Mouse (Mus musculus) frontal cortex, postnatal 14 days (tissue): ENCODE results near the gene Insc.

Source experiments
- DNase-seq, 2 experiments: peaks; one replicate each; pipeline ENCODE4 v3.0.0; 2022; ENCODE audit warnings: low spot score in 2 of 2

Gene Insc

DNA sequence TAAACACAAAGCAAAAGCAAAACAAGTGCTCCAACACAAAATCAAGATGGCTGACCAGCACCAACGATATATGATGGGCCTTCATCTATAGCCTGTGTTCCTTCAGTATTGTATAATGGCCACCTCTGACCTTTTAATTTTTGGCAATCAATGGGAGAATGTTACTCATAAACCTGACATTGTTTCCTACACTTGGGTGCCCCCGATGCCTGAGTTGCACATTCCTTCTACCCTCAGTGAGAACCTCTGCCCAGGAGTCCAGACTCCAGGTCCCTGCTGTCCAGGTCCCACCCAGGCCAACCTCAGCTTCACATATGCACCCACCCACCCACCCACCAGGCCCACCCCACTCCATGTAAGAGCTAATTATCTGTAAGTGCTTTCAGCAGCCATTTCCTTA lies 79.2 kb downstream of the Insc start:
- no peak for DNase-seq

DNA sequence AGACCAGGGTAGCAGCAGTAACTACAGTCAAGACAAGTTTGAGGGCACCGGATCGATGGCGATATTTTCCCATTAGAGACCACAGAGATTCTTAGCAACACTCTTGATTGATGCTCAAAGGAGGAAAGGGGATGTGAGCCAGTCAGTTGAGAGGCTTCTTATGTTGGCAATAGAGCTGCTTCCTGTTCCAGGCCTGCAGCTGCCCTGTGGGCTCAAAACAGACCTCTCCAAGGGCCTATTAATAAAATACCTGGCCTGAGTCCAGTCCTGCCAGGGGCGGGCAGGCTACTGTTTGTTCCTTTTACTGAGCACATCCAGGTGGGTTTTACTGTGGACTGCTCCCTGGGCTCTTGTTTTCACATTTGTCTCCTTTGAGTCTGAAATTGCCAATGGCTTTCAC lies 83.9 kb downstream of the Insc start:
- DNase-seq: no peak

DNA sequence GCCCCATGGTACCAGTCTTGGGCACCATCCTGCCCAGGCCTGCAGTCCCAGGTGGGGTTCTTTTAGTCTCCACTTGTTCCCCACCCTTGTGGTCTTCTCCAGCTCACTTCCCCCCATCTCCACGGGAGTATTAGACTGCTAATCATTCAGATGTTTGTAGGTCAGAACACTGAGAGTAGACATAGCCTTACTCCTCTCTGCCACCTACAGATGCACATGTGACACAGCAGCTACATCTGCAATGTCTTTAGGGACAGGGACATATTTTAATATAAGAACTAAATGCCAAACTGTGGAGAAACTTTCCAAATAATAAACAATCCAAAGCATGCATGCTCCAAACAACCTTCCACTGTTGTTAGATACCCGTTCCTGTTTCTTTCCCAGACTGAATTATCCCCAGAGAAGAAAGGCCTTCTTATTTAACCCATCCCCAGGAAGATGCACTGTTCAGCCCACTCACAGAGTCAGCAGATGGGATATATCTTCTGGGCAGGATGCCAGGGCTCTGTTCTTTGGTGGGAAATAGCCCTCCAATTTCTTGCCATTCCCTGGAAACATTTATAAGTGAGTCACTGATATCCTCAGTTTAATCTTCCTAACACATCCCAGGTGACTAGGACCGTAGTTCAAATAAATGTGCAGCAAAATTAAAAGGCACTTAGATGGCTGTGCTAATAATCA lies 88.9 kb downstream of the Insc start:
- no peak for DNase-seq

DNA sequence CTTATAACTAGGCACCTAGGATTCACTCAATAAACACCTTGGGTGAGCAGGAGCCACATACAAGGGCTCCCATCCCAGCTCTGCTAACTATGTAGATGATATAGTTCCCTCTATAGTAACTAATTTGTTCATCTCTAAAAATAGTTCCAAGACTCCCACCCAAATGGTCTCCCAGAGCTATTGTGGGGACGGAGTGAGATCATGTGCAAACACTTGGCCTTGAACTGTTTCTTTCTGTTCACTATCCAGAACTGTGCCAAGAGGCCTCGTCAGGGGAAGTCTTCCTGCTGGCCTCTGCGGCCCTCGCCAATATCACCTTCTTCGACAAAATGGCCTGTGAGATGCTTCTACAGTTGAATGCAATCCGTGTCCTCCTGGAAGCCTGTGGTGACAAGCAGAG lies 91.0 kb downstream of the Insc start:
- no peak for DNase-seq

DNA sequence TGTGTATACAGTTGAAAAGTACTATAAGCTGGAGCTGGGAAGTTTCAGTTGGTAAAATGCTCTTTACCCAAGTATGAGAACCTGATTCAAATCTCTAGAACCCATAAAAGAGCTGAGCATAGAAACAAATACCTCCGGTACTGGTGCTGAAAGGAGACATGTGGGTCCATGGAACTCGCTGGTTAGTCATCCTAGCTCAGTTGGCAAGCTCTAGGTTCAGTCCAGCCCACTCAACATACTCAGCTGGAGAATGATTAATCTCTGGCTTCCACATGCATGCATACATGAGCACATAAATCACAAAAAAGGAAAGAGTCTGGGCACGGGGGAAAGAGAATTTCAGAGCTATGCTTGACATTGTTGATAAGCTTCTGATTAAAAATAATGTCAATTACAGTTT lies 93.8 kb downstream of the Insc start:
- no peak for DNase-seq

DNA sequence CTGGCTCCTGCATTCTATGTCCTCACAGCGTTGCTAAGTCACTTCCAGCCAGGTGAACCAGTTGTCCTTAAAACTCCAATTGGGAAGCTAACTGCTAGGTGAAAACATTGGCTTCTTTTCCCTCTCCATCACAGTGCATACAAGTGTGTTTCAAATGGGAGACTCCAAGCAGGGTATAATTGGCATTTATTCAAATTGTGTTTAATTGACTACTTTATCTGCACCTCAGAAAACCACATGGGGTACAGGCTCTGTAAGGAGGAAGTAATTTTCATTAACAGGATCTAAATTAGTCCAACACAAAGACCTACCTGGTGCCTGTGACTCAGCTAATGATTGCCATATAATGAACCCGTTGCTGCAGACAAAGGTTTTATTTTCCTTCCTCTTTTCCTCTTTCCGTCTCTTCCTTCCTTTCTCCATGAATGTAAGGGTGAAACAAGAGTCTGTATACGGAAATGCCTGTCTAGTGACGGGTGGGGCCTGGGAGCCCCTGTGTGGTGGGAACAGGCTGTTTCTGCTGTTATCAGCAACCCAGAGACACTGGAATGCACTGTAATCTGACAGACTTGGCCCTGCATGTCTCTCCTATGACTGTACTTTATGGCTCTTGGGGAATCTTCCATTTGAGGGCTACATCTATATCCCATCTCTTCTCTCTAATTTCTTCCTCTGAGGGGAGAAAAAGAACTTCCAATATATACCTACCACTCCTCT lies 96.7 kb downstream of the Insc start:
- no peak for DNase-seq

DNA sequence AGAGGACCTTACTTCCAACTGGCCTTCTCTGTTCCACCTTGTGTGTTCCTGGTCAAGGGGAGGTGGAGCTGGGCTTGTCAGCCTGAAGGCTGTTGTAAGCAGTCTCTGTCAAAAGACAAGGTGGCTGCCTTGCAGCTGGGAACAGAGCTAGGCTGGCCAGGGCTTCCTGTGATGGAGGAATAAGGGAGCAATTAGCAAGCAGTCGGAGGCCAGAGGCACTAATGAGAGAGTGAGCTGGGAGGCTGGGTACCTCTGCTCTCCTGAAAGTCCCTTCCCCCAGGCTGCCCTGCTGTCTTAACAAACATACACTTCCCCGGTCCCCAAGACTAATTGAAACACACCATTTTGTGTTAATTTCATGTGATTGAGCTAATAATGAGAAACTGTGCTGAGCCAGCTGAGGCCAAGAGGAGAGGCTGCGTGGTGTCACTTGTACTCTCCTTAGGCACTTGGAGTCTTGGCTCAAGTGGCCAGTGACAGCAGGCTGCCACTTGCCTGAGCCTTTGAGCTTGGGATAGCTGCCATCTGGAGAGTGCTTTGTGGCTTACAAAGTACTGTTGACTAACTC lies 99.2 kb downstream of the Insc start:
- DNase-seq: no peak

DNA sequence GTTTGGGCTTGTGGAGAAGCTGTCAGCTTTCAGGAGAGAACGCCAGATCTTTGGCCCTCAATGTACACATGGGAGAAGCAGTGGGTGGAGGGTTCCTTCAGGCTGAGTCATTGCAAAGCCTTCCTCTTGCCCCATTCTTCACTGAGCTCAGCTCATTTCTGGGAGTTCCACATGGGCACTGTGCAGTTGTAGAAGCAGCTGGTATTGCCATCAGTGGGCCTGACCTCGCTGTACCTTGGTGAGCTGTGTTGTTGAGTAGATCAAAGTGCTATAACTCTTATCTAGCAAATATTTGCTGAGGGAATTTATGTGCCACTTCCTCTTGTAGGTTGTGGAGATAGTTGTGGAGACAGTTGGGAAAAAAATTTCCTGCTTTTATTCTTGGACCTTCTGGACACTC lies 103.7 kb downstream of the Insc start:
- no peak for DNase-seq

DNA sequence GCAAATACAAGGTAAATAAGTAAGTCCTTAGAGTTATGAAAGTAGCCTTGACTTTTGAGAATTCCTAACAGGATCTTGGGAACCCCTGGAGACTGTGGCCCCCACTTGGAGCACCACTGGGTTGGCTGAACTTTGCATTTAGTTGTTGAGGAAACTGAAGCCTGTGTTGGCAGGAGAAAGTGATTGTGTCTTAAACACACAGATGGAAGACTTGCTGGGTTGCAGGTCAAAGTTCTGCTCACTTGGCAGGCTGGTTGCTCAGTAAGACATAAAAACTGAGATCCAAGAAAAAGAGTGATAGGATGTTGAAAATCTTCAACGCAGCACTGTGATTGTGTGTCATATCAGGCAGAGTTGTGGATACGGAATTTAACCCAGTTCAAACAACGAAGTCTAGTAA lies 108.9 kb downstream of the Insc start:
- DNase-seq: no peak

DNA sequence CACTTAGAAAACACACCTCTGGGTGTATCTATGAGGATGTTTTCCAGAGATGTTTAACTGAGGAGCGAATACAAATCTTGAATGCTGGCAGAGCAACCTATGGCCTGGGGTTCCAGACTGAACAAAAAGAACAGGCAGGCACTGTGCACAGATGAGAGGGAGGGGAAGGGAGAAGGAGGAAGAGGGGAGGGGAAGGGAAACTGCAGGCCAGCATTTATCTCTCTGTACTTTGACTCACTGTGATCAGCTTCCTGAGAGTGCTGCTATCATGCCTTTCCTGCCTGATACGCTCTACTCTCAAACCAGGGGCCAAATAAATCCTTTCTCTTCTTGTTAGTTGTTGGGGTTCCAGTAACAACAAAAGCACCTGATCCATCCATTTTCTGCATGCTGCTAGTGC lies 110.7 kb downstream of the Insc start:
- DNase-seq: no peak

DNA sequence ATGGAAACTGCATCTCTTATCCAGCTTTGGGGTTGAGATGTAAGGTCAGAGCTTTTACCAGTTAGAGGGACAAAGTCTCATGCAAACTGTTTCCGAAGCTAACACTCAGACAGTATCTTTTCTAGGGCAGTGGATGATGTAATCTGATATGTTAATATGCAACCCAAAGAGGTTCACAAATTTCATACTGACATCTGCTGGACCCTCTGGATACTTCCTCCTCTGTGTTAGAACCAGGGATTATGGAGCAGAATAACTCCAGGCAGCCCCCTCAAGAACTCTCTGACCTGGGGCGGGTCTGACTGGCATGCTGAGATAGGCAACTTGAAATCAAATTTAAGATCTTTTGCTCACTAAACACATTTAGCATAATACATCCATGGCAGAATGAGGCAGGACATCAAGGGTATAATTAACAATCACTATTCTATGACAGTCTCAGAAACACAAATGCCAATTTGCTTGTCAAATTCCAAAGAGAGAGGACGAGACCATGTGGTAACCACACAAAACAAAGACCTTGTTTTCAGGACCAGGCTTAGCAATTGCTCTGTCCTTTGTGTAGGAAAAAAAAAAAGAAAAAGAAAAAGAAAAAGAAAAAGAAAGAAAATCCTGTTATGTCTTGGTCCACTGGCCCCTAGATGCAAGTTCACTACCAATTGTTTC lies 117.5 kb downstream of the Insc start:
- DNase-seq: no peak

DNA sequence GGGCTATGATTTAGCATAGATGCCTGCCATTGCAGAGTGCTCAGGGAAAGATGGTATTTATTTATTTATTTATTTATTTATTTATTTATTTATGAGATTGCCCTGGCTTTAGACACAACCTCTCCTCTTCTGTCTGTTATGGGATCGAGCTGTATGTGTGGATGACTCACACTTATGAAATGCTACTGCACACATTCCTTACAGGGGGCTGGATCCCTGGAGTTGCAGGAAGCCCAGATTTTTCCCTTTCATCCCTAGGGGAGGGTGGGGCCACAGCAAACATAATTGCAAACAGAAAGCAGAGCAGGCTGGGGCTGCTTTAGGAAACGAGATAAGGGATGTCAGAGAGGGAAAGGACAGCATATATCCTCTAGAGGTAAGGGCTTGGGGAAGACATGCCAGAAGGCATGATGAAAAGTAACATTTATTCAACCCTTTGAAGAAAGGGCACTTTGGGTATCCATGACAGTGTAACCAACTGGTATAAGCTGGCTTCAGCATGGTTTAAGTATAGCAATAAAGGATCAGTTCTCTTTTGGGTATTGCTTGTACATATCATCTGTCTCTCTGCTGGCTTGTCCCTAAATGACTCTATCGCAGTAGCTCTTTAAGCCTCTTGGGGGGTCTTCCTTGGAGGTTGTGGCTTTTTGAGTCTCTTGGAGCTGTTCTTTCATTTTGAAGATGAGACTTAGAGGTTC lies 130.0 kb downstream of the Insc start:
- DNase-seq: no peak

DNA sequence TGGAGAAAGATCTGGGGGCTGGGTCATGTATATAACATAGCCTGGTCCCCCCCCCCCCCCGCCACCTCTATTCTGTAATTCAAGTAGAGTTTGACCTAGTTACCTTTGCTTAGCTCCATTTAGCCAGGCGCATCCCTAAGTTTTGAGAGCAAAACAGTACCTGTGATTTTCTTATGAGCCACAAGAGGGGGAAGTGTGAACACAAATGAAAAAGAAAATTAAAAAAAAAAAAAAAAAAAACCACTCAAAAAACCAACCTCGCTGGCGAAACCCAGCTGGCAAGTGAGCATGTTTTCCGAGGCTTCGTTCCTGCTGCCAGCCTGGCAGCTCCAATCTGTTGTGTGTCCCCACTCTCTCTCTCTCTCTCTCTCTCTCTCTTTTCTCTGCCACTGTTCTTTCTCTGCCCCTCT lies 130.5 kb downstream of the Insc start:
- peak in 1 of 2 experiments; percentile 22 for DNase-seq

DNA sequence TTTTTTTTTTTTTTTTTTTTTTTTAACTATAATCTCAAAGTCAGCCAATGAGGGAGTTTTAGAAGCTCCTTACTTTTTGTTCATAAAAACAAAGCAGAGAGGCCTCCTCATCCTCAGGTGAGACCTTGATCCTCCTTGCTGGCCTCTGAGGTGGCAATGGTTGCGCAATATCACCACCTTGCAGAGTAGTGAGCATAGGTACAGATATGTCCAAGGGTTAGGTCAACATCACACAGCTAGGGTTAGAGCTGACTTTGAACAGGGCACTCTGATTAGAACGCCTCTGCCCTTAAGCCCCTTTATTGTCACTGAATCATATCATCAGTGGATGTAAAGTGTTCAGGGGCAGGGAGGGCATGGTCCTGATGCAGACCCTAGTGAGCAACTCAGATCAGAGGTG lies 131.1 kb downstream of the Insc start:
- DNase-seq: no peak

DNA sequence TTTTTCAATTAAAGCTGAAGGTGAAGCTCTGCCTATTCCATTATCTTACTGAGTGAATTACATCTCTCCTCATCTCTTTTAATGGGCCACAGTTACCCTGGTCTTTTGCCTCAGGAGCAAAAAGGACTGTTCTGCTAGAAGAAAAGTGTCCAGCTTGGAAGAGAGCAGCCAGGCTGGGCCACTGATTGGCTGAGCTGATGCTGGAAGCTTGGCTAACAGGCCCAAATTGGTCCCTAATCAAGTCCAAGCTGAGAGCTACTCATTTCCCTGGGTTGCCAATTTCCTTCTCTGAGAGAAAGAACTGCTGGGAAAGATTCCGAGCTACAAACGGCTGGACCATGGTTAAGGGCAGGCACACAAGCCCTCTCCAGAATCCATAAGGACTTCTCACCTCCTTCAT lies 140.1 kb downstream of the Insc start:
- peak in 1 of 2 experiments; percentile 15 for DNase-seq

DNA sequence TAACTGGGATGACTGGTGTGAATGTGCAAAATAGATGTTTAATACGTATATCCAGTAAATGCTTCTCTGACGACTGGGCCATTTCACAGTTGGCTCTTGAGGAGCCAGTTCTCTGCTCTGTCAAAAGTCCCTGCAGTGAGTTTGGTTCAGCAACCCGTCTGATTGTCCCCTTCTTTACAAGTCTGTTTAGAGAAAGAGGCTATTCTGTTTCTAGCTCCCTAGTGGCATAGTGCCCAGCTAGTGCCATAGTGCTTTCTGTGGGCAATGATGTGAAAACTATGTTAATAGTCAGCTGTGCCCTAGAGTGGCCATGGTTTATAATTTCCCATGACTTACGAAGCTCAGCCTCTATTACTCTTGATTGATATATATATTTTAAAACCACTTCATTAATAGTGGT lies 143.4 kb downstream of the Insc start:
- no peak for DNase-seq

DNA sequence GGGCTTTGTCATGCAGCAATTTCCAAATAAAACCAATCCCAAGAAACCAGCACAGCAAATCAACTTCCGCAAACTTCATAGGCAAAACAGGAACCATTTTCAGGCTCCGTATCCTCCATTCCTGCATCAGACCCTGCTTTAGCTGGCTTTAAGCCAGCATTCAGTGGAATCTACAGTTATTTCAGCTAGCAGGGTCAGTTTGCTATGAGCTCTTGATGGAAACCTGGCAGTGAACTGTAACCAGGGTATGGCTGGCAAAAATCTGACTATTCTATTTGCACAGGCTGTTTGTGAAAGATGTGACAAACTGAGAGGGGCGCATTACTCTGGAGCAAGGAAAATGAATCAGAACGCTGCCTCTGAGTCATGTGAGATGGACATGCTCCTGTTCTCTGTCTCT lies 146.7 kb downstream of the Insc start:
- DNase-seq: no peak

DNA sequence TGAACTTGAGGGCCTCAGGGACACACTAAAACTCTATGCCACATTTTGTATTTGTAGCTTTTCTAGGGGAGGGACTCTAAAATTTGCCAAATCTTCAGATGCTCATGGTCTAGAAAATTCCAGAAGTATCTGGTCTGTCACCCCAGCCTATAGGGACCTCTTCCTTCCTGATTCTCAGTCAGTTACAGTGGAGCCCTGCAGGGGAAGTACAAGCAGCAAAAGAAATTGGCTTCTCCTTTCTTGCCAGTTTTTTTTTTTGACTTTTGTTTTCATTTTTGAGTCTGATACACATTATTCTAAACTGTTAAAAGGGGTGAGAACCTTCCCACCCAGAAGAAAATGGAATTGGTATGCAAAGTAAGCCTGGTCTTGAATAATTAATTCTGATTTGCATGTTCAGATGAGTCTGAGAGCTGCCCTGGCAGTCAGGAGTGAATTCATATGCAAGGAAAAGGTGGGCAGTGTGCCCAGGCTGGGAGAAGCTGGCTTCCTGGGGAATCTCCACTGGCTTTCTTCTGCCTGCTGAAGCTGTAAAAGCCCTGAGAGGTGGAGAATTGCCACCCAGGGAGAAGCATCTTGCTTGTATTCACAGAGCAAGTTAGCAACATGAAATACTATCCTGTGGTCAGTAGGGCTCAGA lies 149.2 kb downstream of the Insc start:
- DNase-seq: peak; percentile 18 to 58

DNA sequence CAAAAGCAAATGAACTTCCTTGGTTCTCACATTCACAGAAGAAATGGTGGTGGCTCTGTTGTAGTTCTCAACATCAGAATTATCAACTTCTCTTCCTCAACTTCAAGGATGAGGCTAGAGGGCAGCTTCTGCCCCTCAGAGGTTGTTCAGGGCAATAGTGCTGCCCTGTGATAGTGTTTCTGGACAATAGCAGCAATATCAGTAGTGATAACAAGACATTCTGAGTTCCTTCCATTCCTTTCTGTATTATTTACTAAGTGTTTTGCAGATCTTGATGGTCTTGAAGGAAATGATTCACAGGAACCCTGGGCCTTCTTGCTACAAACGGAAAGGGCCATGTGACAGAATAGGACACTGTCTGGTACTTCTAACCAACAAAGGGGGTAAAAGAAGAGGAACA lies 150.4 kb downstream of the Insc start:
- no peak for DNase-seq

DNA sequence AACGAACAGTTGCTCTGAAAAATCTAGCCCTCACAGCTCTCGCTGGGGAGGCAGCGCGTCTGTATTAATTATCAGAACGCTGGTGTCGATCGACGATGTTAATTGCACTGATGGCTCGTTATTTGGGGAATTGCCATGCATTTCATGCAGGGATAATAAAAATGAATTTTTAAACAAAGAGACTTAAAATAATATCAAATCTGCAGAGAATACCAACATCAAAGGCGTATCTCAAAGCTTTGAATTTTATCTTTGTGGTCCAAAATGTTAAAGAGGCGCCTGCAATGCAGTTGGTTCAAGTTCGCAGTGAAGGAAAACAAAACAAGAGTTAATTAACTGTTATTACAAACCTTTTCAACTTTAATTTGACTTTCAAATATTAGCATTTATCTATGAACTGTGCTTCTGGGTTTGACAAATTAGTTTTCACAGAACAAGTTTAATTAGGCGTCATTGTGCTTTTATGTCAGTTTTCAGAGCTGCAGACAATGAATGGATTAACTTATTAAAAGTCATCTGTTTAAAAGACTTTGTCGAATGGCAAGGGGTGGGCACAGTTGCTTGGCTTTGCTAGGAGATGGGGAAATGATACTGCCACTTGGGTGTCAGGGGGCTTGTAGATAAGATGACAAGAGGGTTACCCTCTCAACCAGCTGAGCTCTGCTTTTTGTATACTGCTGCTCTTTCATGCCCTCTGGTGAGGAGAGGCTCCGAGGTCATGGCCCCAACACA lies 153.6 kb downstream of the Insc start:
- DNase-seq: no peak
